Mouse (Mus musculus): ENCODE measurements around the gene Afg1l. TPM values are rescaled to one million over a fixed set of nuclear protein-coding genes. Genes with fewer than 3 reads are reported as not detected.

Gene Afg1l
- polyA plus RNA-seq, 1 experiment from 2014 or later: 7.1 TPM

DNA sequence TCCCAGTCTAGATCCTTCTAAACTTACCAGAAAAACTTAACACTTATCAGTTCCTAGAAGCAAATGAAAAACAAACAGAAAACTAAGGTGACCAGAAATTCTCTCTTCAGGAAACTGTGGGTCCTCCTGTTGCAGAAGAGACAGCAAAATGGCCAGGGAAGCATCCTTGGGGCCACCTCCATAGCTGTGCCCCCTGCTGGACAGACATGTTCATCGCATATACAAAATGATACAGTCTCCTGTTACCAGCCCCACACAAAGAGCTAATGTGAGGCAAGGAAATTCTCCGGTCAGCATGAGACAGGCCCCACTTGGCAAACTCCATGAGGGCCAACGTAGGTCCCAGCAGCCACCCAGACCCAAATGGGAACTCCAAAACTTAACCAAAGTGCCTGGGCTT is 122.4 kb downstream of the Afg1l start:
- TF ChIP-seq EP300 (IDR thresholded peaks at IDR 0.05) (no peak), CTCF (IDR thresholded peaks at IDR 0.05) (peak; percentile 42)
- Histone ChIP-seq H3K9me3 (ENCODE audit: low read length) (no peaks in the 10 kb centered on the region), H3K36me3 (ENCODE audit: insufficient read depth, low read length) (no peaks in the 10 kb centered on the region), H3K27me3 (replicated peaks; ENCODE audit: insufficient read depth, low read length) (no peaks in the 10 kb centered on the region), H3K4me1 (ENCODE audit: insufficient read depth, low read depth, low read length) (no peaks in the 10 kb centered on the region), H3K27ac (ENCODE audit: low read length) (no peak overlapping the region), H3K4me3 (ENCODE audit: low read depth, low read length) (no peak overlapping the region), H3K9ac (replicated peaks; ENCODE audit: low read depth) (no peak overlapping the region), H3K4me2 (replicated peaks; ENCODE audit: low read depth, low read length) (no peak overlapping the region)
- DNase-seq (ENCODE audit: low spot score) (no peak), ATAC-seq (no peak)
- WGBS: 61% methylated on average over 3 of the region's 3 CpGs

DNA sequence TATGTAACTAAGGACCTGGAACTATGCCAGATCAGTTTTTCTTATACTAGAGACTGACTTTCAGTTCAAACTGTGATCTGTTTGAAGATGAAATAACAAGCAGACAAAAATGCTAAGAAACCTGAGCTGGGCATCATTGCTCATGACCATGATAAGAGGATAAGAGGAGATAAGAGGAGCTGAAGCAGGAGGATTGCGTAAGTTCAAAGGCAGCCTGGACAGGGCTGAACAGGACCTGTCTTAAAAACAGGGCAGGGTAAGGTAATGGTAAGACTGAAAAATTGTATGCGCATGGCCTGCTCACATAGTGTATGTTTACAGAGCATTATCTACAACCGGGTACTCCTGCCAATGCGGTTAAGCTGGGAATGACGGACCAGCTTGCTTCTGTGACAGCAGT is 130.4 kb downstream of the Afg1l start:
- DNase-seq (ENCODE audit: low spot score): peak; percentile 19
- H3K4me3 ChIP-seq (ENCODE audit: low read depth, low read length): no peak overlapping the region
- WGBS: 27% methylated on average over 5 of the region's 5 CpGs
- no peak for ATAC-seq
- H3K27ac ChIP-seq (ENCODE audit: low read length): no peak overlapping the region
- H3K4me1 ChIP-seq (ENCODE audit: insufficient read depth, low read depth, low read length): no peaks in the 10 kb centered on the region
- TF ChIP-seq CTCF (IDR thresholded peaks at IDR 0.05): no peak
- TF ChIP-seq EP300 (IDR thresholded peaks at IDR 0.05): no peak
- H3K27me3 ChIP-seq (replicated peaks; ENCODE audit: insufficient read depth, low read length): no peaks in the 10 kb centered on the region
- no peaks in the 10 kb centered on the region for H3K36me3 ChIP-seq (ENCODE audit: insufficient read depth, low read length)
- H3K4me2 ChIP-seq (replicated peaks; ENCODE audit: low read depth, low read length): no peak overlapping the region
- H3K9me3 ChIP-seq (ENCODE audit: low read length): no peaks in the 10 kb centered on the region
- H3K9ac ChIP-seq (replicated peaks; ENCODE audit: low read depth): no peak overlapping the region

DNA sequence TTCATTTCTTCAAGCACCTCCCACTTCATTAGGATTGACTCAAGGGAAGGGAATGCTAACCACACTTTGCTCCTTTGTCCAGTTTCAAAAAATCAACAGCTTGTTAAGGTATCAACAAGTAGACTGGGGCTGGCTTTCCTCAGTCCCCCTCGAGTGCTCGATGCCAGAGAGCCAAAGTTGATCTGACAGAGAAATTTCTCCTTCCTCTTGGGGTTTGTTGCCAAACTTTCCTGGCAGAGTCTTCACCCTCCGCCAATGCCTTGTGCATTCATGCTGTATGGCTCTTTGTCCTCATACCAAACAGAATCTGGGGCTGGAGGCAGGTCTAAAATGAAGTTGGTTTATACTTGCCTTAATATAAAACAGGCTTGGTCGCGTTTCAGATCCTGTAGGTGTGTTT is 131.2 kb downstream of the Afg1l start:
- Histone ChIP-seq H3K36me3 (ENCODE audit: insufficient read depth, low read length) (no peaks in the 10 kb centered on the region), H3K27ac (ENCODE audit: low read length) (no peak overlapping the region), H3K9ac (replicated peaks; ENCODE audit: low read depth) (no peak overlapping the region), H3K27me3 (replicated peaks; ENCODE audit: insufficient read depth, low read length) (no peaks in the 10 kb centered on the region), H3K4me1 (ENCODE audit: insufficient read depth, low read depth, low read length) (no peaks in the 10 kb centered on the region), H3K4me2 (replicated peaks; ENCODE audit: low read depth, low read length) (no peak overlapping the region), H3K9me3 (ENCODE audit: low read length) (no peaks in the 10 kb centered on the region), H3K4me3 (ENCODE audit: low read depth, low read length) (no peak overlapping the region)
- no peak for DNase-seq (ENCODE audit: low spot score)
- no peak for ATAC-seq
- TF ChIP-seq EP300 (IDR thresholded peaks at IDR 0.05): no peak
- TF ChIP-seq CTCF (IDR thresholded peaks at IDR 0.05): no peak
- WGBS: 49% methylated on average over 5 of the region's 5 CpGs

DNA sequence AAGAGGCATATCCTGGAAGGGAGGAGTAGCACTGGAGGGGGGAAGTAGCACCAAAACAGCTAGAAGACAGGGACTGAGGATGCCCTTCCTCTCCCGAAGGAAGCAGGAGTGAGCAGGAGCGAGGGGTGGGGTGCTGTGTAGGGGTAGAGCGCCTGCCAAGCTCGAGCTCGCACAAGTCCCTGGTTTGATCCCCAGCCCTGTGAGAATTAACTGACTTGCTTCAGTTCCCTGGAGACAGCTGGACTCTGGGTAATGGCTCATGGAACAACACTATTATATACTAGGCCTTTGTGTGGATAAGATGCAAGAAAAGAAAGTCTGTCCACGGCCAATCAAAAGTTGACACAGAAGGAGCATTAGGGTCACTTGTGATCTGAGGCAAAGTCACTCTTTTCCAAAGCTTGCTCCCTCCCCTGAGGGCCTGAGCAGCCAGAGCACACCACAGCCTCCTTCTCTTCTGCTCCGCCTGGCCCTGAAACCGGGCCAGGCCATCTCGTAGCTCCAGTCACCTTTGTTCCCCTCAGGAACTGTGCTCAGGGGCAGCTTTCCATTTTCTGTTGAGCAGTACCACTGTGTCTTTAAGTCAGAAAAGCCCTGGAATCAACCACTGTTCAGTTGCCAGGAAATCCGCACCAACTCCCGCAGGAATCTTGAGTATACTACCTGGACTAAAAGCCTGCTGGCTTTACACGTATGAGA is 132.0 kb downstream of the Afg1l start:
- TF ChIP-seq EP300 (IDR thresholded peaks at IDR 0.05) (no peak), CTCF (IDR thresholded peaks at IDR 0.05) (no peak)

DNA sequence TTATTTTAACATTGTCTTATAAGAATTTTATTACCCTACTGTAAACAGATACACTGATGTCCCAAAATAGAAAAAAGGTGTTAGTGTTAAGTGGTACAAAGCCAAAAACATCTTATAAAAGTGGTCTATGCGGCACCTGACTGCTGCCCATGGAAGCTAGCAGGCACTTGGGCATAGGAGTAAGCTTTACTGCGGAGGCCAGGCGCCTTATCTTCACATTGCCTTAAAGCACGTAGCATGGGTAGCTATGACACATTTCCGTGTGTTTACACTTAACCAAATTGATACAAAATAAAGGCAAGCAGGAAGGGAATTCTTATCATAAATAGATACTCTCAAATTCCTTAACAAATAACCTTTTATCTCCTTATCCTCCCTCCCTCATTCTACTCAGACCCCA is 135.7 kb downstream of the Afg1l start:
- TF ChIP-seq CTCF (IDR thresholded peaks at IDR 0.05) (no peak), EP300 (IDR thresholded peaks at IDR 0.05) (no peak)

More for the DNA sequence above, 132.0 kb downstream of the Afg1l start:
- H3K27ac ChIP-seq (ENCODE audit: low read length): no peak overlapping the region
- 70% methylated on average over 12 of the region's 12 CpGs for WGBS
- H3K9me3 ChIP-seq (ENCODE audit: low read length): no peaks in the 10 kb centered on the region
- no peak overlapping the region for H3K4me2 ChIP-seq (replicated peaks; ENCODE audit: low read depth, low read length)
- H3K4me1 ChIP-seq (ENCODE audit: insufficient read depth, low read depth, low read length): no peaks in the 10 kb centered on the region
- DNase-seq (ENCODE audit: low spot score): no peak
- ATAC-seq: no peak
- no peaks in the 10 kb centered on the region for H3K36me3 ChIP-seq (ENCODE audit: insufficient read depth, low read length)
- H3K9ac ChIP-seq (replicated peaks; ENCODE audit: low read depth): no peak overlapping the region
- H3K4me3 ChIP-seq (ENCODE audit: low read depth, low read length): no peak overlapping the region
- no peaks in the 10 kb centered on the region for H3K27me3 ChIP-seq (replicated peaks; ENCODE audit: insufficient read depth, low read length)

DNA sequence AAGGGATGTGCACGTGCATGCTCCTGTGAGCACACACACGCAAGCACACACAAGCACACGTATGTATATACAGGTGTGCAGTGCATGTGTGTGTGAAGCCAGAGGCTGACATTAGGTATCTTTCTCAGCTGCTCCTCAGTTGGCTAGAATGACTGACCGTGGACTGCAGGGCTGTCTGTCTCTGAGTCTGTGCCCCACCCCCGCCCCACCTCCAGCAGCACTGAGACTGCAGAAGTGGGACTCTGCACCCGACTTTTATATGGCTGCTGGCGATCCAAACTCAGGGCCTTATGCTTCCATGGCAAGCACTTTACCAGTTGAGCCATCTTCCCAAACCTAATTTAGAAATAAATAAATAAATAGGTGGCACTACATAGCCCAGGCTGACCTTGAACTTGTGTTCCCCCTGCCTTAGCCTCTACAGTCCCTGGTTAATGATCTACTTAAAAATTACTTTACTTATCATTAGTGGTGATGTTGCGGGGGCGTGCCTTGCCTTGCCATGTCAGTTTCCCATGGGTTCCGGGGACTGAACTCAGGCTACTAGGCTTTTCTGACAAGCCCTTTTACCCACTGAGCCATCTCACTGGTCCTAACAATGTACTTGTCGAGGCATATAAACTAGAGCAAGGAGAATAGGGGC is 136.4 kb downstream of the Afg1l start:
- H3K4me3 ChIP-seq (ENCODE audit: low read depth, low read length): no peak overlapping the region
- ATAC-seq: no peak
- no peak overlapping the region for H3K9ac ChIP-seq (replicated peaks; ENCODE audit: low read depth)
- no peaks in the 10 kb centered on the region for H3K9me3 ChIP-seq (ENCODE audit: low read length)
- H3K27ac ChIP-seq (ENCODE audit: low read length): no peak overlapping the region
- WGBS: 84% methylated on average over 11 of the region's 11 CpGs
- no peaks in the 10 kb centered on the region for H3K4me1 ChIP-seq (ENCODE audit: insufficient read depth, low read depth, low read length)
- TF ChIP-seq CTCF (IDR thresholded peaks at IDR 0.05) (no peak), EP300 (IDR thresholded peaks at IDR 0.05) (no peak)
- H3K4me2 ChIP-seq (replicated peaks; ENCODE audit: low read depth, low read length): no peak overlapping the region
- no peaks in the 10 kb centered on the region; the same call in 1 of the 2 replicates for H3K36me3 ChIP-seq (ENCODE audit: insufficient read depth, low read length)
- DNase-seq (ENCODE audit: low spot score): no peak
- H3K27me3 ChIP-seq (replicated peaks; ENCODE audit: insufficient read depth, low read length): no peaks in the 10 kb centered on the region

More for the DNA sequence above, 135.7 kb downstream of the Afg1l start:
- no peak for DNase-seq (ENCODE audit: low spot score)
- Histone ChIP-seq H3K36me3 (ENCODE audit: insufficient read depth, low read length) (no peaks in the 10 kb centered on the region), H3K27ac (ENCODE audit: low read length) (no peak overlapping the region), H3K4me1 (ENCODE audit: insufficient read depth, low read depth, low read length) (no peaks in the 10 kb centered on the region), H3K9me3 (ENCODE audit: low read length) (no peaks in the 10 kb centered on the region), H3K4me2 (replicated peaks; ENCODE audit: low read depth, low read length) (no peak overlapping the region), H3K27me3 (replicated peaks; ENCODE audit: insufficient read depth, low read length) (no peaks in the 10 kb centered on the region), H3K4me3 (ENCODE audit: low read depth, low read length) (no peak overlapping the region), H3K9ac (replicated peaks; ENCODE audit: low read depth) (no peak overlapping the region)
- ATAC-seq: no peak
- WGBS: 85% methylated on average over 5 of the region's 5 CpGs
